Mouse (Mus musculus) cerebellum, adult 2 months (tissue): ENCODE measurements at regions not wholly inside any gene's neighbourhood (a gene's known extent, or its start where the extent isn't known, plus 50 kb on each side); places are given as distances from the start of the nearest gene placed in this dataset.

Experiments
- CTCF ChIP-seq: fragments of 200-500 bp; IDR thresholded peaks from 2 replicates; pipeline ENCODE4 v1.5.1; 2011; ENCODE audit warnings: low read depth, mild to moderate bottlenecking, control low read depth, low read length, moderate library complexity, borderline replicate concordance; ENCODE audit not compliant: insufficient read depth
- POLR2A ChIP-seq: fragments of 200-500 bp; IDR thresholded peaks from 2 replicates; pipeline ENCODE4 v1.6.1; 2011; ENCODE audit warnings: low read length, control low read depth, borderline replicate concordance; ENCODE audit not compliant: insufficient read depth

GRCm38 (mm10) chr8:60785049-60785448, 105.2 kb upstream of the Hpf1 start:
- no peak for TF ChIP-seq POLR2A
- TF ChIP-seq CTCF = no peak
